Mouse (Mus musculus): ENCODE data around the gene 2310022B05Rik.

2310022B05Rik gene

DNA sequence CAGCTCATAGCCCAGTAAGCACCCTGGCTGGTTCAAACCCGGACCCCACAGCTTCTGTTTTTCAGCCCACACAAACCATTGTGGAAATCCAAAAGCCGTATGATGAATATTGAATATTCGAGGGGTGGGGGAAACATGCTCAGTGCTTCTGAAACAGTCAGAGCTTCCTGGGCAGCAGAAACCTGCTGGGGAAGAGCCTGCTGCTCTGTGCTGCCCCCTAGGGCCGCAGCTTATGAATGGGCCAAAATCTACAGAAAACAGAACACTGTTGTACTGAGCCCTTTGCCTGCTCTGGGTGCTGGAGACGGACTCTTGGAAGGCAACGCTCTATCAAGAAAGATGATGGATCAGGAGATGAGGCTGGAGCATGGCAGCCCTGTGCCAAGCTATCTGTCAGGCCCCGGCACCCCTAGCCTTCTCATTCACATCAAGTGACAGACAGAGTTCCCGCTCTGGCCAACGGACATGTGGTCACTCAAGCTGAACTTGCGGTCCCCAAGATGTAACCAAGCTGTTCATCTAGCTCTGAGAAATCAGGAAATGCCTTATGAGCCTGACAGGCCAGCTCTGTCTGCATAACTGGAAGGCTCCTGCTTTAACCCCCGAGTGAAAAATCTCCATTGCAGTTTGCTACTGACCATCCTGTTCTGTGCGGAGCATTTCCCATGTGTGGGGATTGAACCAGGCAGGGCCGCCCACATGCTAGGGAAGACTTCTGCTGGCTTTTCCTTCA is 54.8 kb downstream of the 2310022B05Rik start:
- DNase-seq (ENCODE audit: low spot score in 2 of 2): peak in 1 of 2 experiments; percentile 17

- no peak for DNase-seq (ENCODE audit: low spot score in 2 of 2)
These were observed 59.1 kb downstream of the 2310022B05Rik start for GRCm38 (mm10) chr8:124604066-124604465.

DNA sequence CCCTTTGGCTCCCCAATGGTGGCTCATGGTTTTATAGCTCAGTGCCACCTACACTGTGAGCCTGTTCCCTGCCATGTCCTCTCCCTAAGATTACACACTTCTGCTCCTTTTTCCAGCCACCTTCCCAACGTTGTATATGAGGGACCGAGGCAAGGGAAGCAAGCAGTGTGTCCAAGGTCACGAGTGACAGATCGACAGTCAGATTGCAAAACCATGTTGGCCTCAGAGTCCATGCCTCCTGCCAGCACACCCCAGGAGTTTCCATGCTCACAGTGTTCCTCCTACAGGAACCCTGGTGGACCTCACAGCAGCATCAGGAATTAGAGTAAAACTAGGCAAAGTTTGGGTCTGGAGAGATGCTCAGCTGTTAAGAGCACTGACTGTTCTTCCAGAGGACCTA is 73.8 kb downstream of the 2310022B05Rik start:
- DNase-seq (ENCODE audit: low spot score in 2 of 2): no peak

- DNase-seq (ENCODE audit: low spot score in 2 of 2): no peak
These were observed 76.6 kb downstream of the 2310022B05Rik start for GRCm38 (mm10) chr8:124586556-124586955.

Data from left cerebral cortex, adult 9 months (tissue).